Mouse (Mus musculus) lung, postnatal 10 days (tissue): Measurements from ENCODE around the gene Clrn1.
"Not testable (repeated sequence)": the region's sequence is repeated elsewhere in the genome, so short reads cannot be mapped to it uniquely, and the experiment has no call there.

Experiments
- DNase-seq: peaks from one replicate; pipeline ENCODE4 v3.0.0; 2021

Gene Clrn1

DNA sequence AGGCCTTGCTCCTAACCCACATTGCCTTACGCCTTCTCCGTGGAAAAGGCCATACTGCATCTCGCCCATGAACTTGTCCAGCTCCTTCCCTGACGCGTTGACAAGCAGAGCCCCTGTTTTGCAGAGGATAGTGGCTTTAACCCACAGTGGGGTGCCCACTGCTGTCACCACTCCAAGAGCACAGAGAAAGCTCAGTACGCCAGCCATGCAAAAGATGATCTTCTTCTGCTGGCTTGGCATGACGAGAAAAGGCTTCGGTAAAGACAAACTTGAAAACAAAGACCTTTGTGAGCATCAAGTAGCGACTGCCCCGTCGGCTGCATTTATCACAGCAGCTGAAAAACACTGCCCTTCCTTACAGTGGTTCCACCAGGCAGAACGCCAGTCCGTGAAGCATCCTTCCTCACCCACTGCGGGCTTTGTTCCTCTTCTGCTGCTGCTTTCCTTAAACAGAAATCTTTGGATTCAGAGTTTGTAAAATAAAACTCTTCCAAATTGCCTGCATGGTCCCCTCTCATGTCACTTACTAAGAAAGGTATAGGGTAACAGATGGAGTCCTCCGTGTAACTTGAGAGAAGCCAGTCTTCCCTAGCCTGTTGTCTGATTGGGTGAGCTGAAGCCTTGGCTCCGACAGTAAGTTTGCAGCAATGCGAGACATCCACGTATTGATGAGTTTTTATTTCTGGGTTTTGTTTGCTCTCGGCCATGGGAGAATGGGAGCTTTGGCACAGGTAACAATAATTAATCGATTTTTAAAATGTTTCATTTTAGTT lies at the start of gene Clrn1:
TSS of gene Clrn1 (minus strand) at position 540 of the 773 bp plus-strand sequence.
- DNase-seq = no peak

- DNase-seq = no peak
Measured at GRCm38 (mm10) chr3:58924027-58924426, 38.9 kb upstream of the Clrn1 start.

GRCm38 (mm10) chr3:58923140-58923539 lies 38.0 kb upstream of the Clrn1 start:
- DNase-seq = no peak

GRCm38 (mm10) chr3:58922636-58923035 lies 37.5 kb upstream of the Clrn1 start:
- no peak for DNase-seq

GRCm38 (mm10) chr3:58921316-58921715 lies 36.2 kb upstream of the Clrn1 start:
- no peak for DNase-seq

DNA sequence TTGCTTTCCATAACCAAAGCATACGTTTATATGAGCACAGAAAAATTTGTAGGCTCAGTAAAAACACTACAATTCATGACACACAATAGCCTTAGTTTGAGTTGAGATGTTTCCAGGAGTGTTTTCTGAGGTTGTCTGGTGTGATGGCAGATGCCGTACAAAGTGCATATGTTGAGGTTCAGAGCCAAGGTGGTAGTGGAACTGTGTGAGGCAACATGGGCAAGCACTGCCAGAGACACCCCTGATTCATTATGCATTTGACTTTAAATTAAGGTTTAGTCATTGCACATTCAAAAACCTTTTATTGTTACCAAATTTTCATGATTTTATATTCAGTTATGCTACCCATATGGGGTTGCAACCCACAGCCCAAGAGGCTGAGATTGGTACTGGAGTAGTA lies 19.5 kb upstream of the Clrn1 start:
- no peak for DNase-seq

GRCm38 (mm10) chr3:58902051-58902758 lies 17.1 kb upstream of the Clrn1 start:
- DNase-seq = no peak

DNA sequence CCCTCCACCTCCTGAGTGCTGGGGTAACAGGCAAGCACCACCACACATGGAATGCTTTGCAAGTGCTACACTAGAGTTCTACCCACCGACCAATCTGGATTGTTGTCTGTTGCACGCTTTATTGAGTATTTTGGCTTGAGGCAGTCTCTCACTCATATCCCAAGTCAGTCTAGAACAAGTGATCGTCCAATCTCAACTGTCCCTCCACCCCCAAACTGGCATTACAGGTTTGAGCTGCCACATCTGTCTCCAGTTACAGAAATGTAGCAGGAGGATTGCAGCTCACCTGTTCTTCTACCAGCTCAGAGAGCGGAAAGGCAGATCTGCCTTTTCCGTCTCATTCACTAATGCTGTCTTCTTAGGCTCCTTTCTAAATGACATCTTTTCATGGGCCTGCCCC lies 10.0 kb upstream of the Clrn1 start:
- DNase-seq = no peak

- DNase-seq = no peak
Measured at GRCm38 (mm10) chr3:58894529-58894928, 9.4 kb upstream of the Clrn1 start.

DNA sequence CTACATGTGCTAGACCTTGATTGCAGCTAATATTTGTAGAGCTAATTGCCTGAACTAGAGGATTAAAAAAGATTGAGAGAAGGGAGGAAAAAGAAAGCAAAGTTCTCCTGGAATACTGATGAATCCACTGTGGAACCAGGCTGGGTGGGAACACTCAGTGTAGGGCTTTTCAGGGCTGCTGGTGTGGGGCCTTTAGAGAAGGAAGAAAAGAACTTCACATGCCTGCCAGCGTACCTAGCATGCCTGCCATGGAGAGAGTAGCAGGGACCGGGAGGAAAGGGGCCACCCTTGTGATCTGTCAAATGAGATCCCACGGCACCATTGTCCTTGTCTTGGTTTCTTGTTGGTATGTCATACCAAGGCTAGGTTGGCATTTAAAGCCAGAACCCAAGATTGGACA lies 4.5 kb upstream of the Clrn1 start:
- no peak for DNase-seq

- no peak for DNase-seq
Measured at GRCm38 (mm10) chr3:58888131-58888715, 3.1 kb upstream of the Clrn1 start.

DNA sequence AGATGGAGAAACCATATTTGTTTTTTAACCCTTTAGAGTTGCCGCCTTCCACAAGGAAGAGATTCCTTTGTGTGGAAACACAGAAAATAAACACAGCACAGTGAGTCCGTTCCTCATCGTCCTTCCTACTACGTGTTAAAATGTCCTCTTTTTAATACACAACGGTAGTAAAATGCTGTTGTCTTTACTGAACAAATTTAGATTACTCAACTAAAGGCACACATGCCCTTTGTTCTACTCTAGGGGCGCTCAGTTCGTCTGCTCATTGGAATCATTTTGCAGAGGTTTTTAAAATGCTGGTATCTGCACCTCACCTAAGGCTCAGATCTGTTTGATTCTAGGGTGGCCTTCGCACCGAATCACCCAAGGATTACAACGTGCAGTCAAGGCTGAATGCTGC lies 2.6 kb upstream of the Clrn1 start:
- no peak for DNase-seq

- DNase-seq = no peak
Measured at GRCm38 (mm10) chr3:58883511-58883907, 1.6 kb downstream of the Clrn1 start.

DNA sequence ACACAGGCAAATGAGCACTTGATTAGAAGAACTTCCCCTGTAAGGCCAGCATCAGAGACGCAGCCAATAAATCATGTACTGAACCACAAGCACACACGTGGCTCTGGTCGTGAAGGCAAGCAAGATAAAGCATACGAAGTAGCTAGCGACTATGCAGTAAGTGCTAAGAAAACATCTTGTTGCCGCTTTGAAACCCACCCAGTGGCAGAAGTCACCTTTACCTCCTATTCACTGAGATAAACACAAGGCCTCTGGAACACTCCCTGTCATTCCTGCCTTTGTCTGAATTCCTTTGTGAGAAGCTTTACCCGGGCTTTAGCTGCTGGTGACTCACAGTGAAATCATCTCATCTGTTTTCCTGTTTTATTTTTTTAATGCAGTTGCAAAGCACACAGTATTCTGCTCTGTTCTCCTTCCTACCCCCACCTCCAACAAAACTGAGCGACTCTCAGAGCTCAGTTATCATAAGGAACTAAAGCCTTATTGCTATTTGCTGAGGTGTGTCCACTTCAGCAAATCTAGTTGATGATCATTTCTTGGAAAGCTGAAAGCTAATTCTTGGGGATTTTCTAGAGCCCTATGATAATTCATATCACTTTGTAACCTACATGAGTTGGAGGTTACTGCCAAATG lies 2.1 kb downstream of the Clrn1 start:
- DNase-seq = no peak

DNA sequence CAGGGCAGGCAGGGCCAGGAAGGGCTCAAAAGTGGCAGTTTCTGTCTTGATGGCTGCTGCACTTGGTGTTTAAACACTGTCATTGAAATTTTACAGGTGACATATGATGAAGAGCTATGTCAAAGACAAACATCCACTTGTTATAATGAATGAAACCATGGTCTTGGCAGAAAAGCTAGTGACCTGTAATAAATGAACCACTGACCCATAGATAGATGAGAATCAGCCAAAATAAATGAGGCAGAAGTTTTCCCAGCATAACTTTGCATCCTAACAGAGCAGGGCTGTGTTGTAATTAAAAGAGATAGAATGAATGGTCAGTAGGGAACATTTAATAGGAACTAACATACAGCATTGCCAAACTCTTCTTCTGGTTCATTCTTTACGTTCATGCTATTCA lies 4.1 kb downstream of the Clrn1 start:
- no peak for DNase-seq

DNA sequence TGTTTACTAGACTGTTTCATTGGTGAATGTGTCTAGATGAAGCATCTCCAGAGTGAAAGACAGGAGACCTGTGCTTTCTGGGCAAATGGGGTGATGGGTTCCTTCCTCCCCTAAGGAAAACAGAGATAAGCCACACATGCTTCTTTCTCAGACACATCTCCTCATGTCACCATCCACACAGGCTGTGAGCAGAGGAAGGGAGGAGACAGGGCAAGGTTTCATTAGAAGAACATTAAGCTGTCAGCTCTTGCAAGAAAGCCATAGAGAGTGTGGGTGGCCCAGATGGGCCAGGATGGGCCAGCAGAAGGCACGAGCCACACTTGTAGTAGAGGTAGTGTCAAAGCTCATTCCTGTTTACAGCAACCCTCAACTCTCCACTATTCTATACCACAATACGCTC lies 5.0 kb downstream of the Clrn1 start:
- DNase-seq = no peak

DNA sequence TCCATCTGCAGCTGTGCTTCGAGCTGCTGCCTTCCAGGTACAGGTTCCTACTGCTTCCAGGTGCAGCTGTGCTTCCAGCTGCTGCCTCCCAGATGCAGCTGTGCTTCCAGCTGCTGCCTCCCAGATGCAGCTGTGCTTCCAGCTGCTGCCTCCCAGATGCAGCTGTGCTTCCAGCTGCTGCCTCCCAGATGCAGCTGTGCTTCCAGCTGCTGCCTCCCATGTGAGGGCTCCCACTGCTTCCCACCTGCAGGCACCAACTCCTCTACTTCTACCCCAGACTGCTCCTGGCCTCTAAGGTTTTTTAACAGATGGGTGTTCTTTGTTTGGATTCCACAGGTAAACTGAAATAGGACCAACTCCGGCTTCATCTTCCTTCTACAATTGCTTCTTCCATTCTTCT lies 13.3 kb downstream of the Clrn1 start:
- not testable (repeated sequence) for DNase-seq

- DNase-seq = no peak
Measured at GRCm38 (mm10) chr3:58865690-58866089, 19.4 kb downstream of the Clrn1 start.

DNA sequence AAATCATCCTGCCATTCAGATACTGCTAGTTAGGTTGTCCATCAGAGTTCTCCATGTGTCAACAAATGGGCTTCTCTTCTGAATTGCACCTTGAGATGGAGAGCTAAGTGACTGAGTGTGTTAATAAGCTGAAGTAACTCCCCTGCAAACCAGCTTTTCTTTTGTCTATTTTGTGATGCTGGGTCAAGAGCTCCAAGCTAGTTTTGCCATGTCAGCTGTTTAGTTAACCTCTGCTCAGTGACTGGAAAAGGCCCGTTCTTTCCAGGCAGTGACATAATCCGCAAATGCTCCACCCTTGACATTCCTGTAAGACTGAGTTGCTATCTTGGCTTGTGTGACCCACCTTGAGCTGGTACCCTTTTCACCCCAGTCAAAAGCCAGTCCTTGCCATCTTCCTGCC lies 22.2 kb downstream of the Clrn1 start:
- DNase-seq = no peak

DNA sequence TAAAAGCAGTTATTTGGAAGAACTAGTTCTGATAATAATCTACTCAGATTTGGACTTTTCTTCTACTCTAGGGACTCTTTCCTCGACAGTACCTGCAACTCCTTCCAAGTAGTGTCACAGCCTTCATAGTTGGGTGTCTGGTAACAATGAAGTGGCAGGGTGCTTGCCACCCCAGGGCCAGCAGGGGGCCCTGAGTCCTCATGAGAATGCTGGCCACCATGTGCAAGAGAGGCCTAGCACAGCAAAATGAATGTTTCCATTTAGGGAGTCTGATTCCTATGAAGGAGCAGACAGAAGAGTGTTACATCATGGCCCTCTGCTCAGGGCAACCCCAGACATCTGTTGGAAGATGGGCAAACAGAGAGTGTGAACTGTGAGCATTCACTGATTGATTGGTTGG lies 41.7 kb downstream of the Clrn1 start:
- no peak for DNase-seq

DNA sequence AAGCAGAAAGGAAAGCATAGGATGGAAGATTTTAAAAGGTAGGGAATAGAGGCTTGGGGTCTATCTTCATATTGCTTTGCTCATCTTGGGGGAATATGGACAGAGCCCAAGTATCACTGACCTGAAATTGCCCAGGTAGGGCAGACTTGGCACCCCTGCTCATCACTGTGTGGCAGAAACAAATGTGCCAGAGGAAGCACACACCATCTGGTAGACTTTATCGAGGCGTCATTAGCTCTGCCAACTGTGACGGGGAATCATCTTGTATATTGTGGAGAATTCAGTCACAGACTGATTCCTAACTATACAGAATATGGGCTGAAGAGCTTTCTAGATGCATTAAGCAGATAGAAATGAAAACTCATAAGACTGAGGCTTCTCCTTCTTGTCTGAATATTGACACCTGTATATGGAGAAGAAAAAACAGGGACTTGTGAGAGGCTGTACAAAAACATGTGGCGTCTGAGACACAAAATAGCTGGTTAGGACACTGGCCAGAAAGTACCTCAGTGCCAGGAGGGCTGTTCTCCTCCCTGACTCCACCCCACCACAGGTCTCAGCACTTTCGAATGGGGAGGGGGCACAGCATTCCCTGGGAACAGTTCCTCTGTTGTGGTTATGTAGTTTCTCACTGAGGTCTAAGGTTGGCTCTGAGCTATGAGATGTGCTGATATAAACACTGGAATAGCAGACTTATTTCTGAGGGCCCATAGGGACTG lies 51.5 kb downstream of the Clrn1 start:
- DNase-seq = no peak

GRCm38 (mm10) chr3:58832888-58833287 lies 52.3 kb downstream of the Clrn1 start:
- DNase-seq = no peak

- no peak for DNase-seq
Measured at GRCm38 (mm10) chr3:58831586-58831985, 53.6 kb downstream of the Clrn1 start.
